Mouse (Mus musculus) adrenal gland, adult 2 months (tissue): ENCODE data around the gene Rgs7bp. TPM values are rescaled to one million over a fixed set of nuclear protein-coding genes. Genes with fewer than 3 reads are reported as not detected.
"Not testable (repeated sequence)": the region's sequence is repeated elsewhere in the genome, so short reads cannot be mapped to it uniquely, and the experiment has no call there.

Experiments used
- DNase-seq: peaks from one replicate; pipeline ENCODE4 v3.0.0; 2021
- polyA plus RNA-seq: library from polyadenylated mRNA; depleted of rRNA; stranded (reverse); fragments of >200 nt; gene quantifications from 2 replicates; pipeline ENCODE4 v1.2.3, GENCODE M21; 2012; rRNA removed
- total RNA-seq, 2 experiments: library from RNA; stranded (reverse); gene quantifications; 2 replicates each; pipeline ENCODE4 v1.2.3; 2021

The Rgs7bp gene
- total and polyA plus RNA-seq, 3 experiments, result 0.37 to 1.6 (median 1.2) TPM

DNA sequence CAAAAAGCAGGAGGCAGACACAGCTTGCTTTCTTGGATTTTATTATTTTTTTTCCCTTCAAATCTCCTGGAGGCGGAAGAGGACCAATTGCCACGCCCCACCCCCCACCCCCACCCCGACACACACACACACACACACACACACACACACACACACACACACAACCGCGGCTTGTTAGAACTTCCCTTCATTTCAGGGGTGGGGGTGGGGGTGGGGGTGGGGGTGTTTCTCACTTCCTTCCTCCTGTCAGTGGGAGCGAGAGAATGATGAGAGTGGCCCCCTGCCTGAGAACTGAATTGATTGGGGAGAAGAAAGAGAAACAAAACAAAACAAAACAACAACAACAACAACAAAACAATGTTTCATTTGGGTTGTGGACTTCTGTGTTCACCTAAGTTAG, 117.0 kb downstream of the Rgs7bp start:
- DNase-seq, result no peak

GRCm38 (mm10) chr13:104936586-104936985, 118.1 kb downstream of the Rgs7bp start:
- DNase-seq, result no peak

DNA sequence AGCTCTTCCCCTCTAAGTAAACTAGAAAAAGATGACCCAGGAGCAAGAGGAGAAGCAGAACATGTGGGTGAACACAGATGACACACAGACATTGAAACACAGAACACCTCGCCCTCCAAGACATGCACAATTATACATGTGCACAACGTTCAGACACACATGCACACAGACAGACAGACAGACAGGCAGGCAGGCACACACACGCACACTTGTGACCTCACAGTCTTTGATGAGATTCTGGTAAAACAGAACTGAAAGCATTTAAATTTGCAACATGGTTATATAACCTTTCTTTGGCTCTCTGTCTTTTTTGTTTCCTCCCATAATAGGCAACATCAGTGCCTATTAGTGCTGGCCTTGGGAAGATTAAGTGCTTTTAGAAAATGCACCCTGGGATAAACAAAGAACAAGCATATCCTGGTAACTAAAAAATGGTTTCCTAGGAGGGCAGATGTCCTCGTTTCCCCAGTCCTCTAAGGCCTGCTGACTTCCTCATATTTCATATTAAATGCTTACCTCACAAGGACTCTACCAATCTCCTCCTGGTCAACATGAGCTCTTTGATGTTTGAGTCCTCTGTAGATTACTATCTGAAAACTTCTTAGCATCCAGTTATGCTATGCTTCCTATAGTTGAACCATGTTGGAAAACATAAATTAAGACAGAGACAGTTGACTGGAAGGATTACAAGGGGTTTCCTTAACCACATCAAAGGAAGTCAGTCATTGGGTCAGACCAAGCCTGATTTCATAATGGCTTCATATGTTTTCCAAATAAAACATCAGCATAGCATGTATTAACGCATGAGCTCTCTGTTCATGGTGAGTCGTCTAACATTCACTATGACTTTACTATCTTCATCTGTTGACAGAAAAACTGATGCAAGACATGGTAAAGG, 122.8 kb downstream of the Rgs7bp start:
- no peak for DNase-seq

DNA sequence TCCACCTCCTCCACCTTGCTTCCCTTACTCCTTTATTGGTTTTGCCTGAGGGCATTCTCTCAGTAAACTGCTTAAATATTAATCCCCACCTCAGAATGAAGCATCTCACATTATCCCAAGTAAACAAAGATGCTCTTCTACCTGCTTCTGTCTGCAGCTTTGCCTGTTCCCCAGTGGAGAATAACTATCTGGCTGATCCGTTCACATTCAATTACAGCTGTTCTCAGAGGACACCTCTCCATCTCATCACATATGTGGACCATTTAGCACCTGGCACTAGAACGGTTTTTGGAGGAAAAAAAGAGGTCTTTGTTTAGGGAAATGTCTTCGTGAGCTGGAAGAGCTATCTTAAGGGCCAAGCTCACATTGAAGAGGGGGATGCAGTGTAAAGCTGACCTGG, 123.9 kb downstream of the Rgs7bp start:
- no peak for DNase-seq

- DNase-seq, result no peak
These were observed 136.1 kb downstream of the Rgs7bp start for GRCm38 (mm10) chr13:104918663-104919062.

- DNase-seq, result not testable (repeated sequence)
These were observed 138.0 kb downstream of the Rgs7bp start for GRCm38 (mm10) chr13:104916771-104917170.

DNA sequence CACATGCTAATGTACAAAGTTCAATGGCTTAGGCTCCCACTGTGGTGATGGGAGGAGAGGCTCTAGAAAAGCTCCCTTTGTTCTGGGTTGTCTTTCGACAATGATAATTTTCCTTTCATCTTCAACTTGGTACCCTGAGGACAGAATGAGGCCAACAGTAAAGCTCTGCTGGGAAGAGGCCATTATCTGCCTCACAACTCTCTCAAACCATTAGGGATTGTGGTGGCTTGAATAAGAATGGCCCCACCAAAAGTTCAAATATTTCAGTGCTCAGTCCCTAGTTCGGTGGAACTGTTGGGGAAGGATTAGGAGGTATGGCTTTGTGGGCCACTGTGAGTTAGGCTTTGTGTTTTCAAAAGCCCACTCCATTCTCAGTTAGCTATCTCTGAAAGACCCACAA, 138.6 kb downstream of the Rgs7bp start:
- DNase-seq, result no peak

DNA sequence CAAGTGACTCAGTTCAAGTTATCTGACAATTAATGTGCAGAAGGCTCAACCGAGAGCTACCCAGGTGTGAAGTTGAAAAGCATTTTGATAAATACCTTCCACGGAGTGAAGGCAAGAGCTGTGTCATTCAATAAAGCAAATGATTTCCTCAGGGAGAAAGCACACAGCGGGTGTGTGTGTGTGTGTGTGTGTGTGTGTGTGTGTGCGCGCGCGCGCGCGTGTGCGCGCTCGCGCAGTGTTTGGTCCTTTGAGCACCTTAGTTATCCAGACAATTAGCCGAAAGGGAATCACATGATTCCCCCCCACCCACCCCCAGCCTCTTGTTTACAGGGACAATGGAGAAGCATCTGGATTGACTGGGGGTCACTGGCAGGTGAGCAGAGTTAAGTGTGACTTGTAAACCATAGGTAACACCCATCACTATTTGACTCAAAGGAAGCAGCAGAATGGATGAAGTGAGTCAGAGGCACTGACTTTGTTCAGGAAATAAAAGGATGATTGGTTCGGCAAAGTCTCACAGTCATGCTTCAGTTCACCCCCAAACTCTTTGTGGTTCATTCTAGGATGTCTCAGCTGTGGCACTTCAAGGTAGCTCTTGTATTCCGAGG, 140.3 kb downstream of the Rgs7bp start:
- DNase-seq, result no peak

DNA sequence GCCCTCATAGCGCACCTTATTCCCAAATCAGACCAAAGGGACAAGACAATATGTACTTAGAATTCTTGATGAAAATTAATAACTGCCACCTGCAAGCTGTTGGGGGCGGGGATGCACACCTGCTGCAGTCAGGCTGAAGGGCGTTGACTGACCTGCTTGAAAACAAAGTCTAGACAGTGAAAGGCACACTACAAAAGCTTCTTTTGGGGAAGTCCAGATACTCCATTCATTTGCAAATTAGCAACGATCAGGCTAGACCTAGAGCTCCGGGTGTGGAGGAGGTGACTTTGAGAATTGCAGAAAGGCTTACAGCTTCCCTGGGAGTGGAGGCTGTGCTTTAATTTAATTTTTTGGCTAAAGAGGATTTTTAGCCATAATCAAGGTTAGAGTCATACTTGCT, 143.1 kb downstream of the Rgs7bp start:
- DNase-seq, result not testable (repeated sequence)

DNA sequence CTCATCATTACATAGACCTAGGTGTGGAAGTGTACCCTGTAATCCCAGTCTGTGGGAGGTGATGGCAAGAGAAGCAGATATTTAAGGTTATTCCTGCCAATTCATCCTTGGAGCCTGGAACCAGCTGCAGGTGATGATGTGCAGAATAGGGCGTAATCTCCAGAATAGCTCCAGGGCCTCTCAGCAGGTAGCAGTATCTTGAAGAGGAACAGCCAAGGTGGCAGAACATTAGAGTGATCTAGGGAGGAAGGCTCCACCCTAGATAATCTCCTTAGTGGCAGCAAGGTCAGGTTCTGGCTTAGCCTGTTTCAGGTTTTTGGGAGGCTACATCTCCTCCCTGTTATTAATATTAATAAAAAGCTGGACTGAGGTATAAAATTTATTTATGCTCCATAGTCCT, 143.7 kb downstream of the Rgs7bp start:
- not testable (repeated sequence) for DNase-seq

DNA sequence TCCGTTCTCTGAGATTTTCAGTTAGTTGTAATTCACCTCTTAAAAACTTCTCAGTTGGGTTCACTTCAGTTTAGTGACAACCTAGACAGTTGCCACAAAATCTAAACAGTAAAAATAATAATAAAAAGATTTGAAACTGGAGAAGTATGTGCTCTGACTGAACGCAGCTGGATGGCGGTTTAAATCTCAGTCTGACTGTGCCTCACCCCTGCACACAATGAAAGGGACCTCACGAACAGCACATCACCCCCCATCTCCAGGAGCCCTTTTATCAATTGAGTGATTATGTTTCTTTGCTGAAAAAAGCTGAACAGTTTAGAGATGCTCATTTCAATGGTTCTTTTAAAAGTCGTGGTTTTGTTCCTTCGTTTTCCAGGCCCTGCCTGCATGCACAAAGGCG, 146.0 kb downstream of the Rgs7bp start:
- no peak for DNase-seq

Other genes with a start within 250 kb of the Rgs7bp start
- gene Cwc27, start 237.8 kb downstream of the Rgs7bp start, total RNA-seq, result 10 to 100 TPM; 14.2 to 14.3 TPM
- 0.52 and 1.2 TPM in 2 replicates for gene Cwc27, start 237.8 kb downstream of the Rgs7bp start, polyA plus RNA-seq
- not detected for gene Shisal2b, start 191.0 kb downstream of the Rgs7bp start, total RNA-seq
- gene Shisal2b, start 191.0 kb downstream of the Rgs7bp start, polyA plus RNA-seq, result 0.12 TPM in 1 of 2 replicates, not detected in the other
- gene 4933425L06Rik, start 27.2 kb upstream of the Rgs7bp start, total RNA-seq, result not detected
- not detected in 2 replicates for gene 4933425L06Rik, start 27.2 kb upstream of the Rgs7bp start, polyA plus RNA-seq
- 10 to 100 TPM in 1 of 2 experiments, 1 to 10 TPM in 1; 5.2 to 17.6 TPM for gene Rnf180, start 239.9 kb upstream of the Rgs7bp start, total RNA-seq
- 0.45 and 0.71 TPM in 2 replicates for gene Rnf180, start 239.9 kb upstream of the Rgs7bp start, polyA plus RNA-seq